8 mouse cellular contexts compared by ENCODE assay signal in genomic region chr2:32601417-32602065, GRCm38 (mm10). TPM values are rescaled to one million over a fixed set of nuclear protein-coding genes. Genes with fewer than 3 reads are reported as not detected.
DNase-seq lines count a peak whose midpoint lies in the region; ATAC-seq and TF ChIP-seq lines count a peak whose summit lies in the region.

No protein-coding gene starts in this region.

- H3K27ac ChIP-seq in heart, embryonic 10.5 days: peak overlapping the region; percentile 71
- H3K27ac ChIP-seq in kidney, postnatal 0 days: 0 out of 2 replicates have a peak overlapping the region, but pooled peaks have one; percentile 27

- peak; percentile 28; the same call in 1 of the 2 replicates for ATAC-seq in common myeloid progenitor, adult 5-6 weeks (replicated peaks; ENCODE audit: low read depth, poor library complexity, severe bottlenecking)
- no peak for ATAC-seq in kidney, postnatal 0 days (replicated peaks; ENCODE audit: low FRiP score, low read depth)

- peaks cover 26% of the 10 kb centered on the region for H3K4me1 ChIP-seq in heart, embryonic 10.5 days
- peaks cover 46% of the 10 kb centered on the region for H3K4me1 ChIP-seq in E14TG2a.4 (replicated peaks; ENCODE audit: low read depth, low read length)
- peaks cover 7% of the 10 kb centered on the region for H3K4me1 ChIP-seq in kidney, postnatal 0 days (replicated peaks; ENCODE audit: insufficient read depth, low read length)

- no peak overlapping the region for H3K4me2 ChIP-seq in kidney, postnatal 0 days (ENCODE audit: low read length)

- peaks cover 25% of the 10 kb centered on the region for H3K36me3 ChIP-seq in heart, embryonic 10.5 days
- peaks cover 16% of the 10 kb centered on the region for H3K36me3 ChIP-seq in E14TG2a.4 (ENCODE audit: insufficient read depth, low read length)
- no peaks in the 10 kb centered on the region for H3K36me3 ChIP-seq in kidney, postnatal 0 days (ENCODE audit: insufficient read depth, low read length)

- no peak overlapping the region for H3K4me3 ChIP-seq in heart, embryonic 10.5 days
- no peak overlapping the region for H3K4me3 ChIP-seq in E14TG2a.4 (replicated peaks; ENCODE audit: low read length)
- no peak overlapping the region for H3K4me3 ChIP-seq in kidney, postnatal 0 days (replicated peaks; ENCODE audit: low read depth, low read length)

- no peaks in the 10 kb centered on the region for H3K9me3 ChIP-seq in heart, embryonic 10.5 days
- no peaks in the 10 kb centered on the region for H3K9me3 ChIP-seq in E14TG2a.4 (ENCODE audit: low read length)
- H3K9me3 ChIP-seq in kidney, postnatal 0 days (replicated peaks; ENCODE audit: low read length): no peaks in the 10 kb centered on the region

- DNase-seq in heart, embryonic 10.5 days (ENCODE audit: low spot score): no peak
- DNase-seq in heart, adult 8-10 months (ENCODE audit: low spot score): no peak
- DNase-seq in kidney, postnatal 0 days (ENCODE audit: low spot score): no peak
- DNase-seq in lung, postnatal 36 days: peak; percentile 74
- peak; percentile 58 for DNase-seq in thymus, postnatal 4 days
- no peak for DNase-seq in right cerebral cortex, postnatal 14 days

- WGBS in heart, embryonic 10.5 days: 38% methylated on average over 8 of the region's 8 CpGs
- 48% methylated on average over 8 of the region's 8 CpGs for WGBS in kidney, postnatal 0 days

- H3K9ac ChIP-seq in kidney, postnatal 0 days (ENCODE audit: low read depth, low read length): no peak overlapping the region

- H3K27me3 ChIP-seq in heart, embryonic 10.5 days (ENCODE audit: insufficient read depth, poor library complexity, severe bottlenecking): no peaks in the 10 kb centered on the region
- no peaks in the 10 kb centered on the region for H3K27me3 ChIP-seq in E14TG2a.4 (ENCODE audit: insufficient read depth, low read length)
- no peaks in the 10 kb centered on the region for H3K27me3 ChIP-seq in kidney, postnatal 0 days (ENCODE audit: insufficient read depth, low read length)

- TF ChIP-seq CTCF in E14TG2a.4 (conservative IDR thresholded peaks at IDR 0.05; ENCODE audit: low read length): peak; percentile 10; the same call in 1 of the 2 replicates
- TF ChIP-seq CTCF in kidney, postnatal 0 days (IDR thresholded peaks at IDR 0.05; ENCODE audit: low read depth): peak; percentile 56

RNA-seq across cellular contexts. Expression of gene St6galnac6, which starts 2.0 kb away (rescaled TPM):
- polyA plus RNA-seq in heart, embryonic 10.5 days (2016; fragmentation: Nextera tagmentation; extraction: Ambion mirVana): 25.1 and 28.4 TPM in 2 replicates
- total RNA-seq in heart, adult 8-10 months (2022): 100 to 1,000 TPM; 102 to 131 (median 114) TPM
- total RNA-seq in common myeloid progenitor, adult 5-6 weeks (2017): 12.7 and 22.9 TPM in 2 replicates
- 13.7 and 15.3 TPM in 2 replicates for polyA plus RNA-seq in kidney, postnatal 0 days (2015; fragmentation: Nextera tagmentation; extraction: Ambion mirVana)

RNA-seq across cellular contexts. Expression of gene St6galnac4, which starts 14.6 kb away (rescaled TPM):
- 39.8 and 49.0 TPM in 2 replicates for polyA plus RNA-seq in heart, embryonic 10.5 days (2016; fragmentation: Nextera tagmentation; extraction: Ambion mirVana)
- total RNA-seq in heart, adult 8-10 months (2022): 10 to 100 TPM; 15.6 to 23.2 (median 20.7) TPM
- total RNA-seq in common myeloid progenitor, adult 5-6 weeks (2017): 25.7 and 28.8 TPM in 2 replicates
- 15.8 and 18.1 TPM in 2 replicates for polyA plus RNA-seq in kidney, postnatal 0 days (2015; fragmentation: Nextera tagmentation; extraction: Ambion mirVana)

RNA-seq across cellular contexts. Expression of gene Ak1, which starts 20.0 kb away (rescaled TPM):
- polyA plus RNA-seq in heart, embryonic 10.5 days (2016; fragmentation: Nextera tagmentation; extraction: Ambion mirVana): 179 and 305 TPM in 2 replicates
- 100 to 1,000 TPM; 656 to 809 (median 697) TPM for total RNA-seq in heart, adult 8-10 months (2022)
- total RNA-seq in common myeloid progenitor, adult 5-6 weeks (2017): 3.5 TPM in 2 replicates
- polyA plus RNA-seq in kidney, postnatal 0 days (2015; fragmentation: Nextera tagmentation; extraction: Ambion mirVana): 38.7 and 41.6 TPM in 2 replicates

RNA-seq across cellular contexts. Expression of gene 9430097D07Rik, which starts 26.1 kb away (rescaled TPM):
- polyA plus RNA-seq in heart, embryonic 10.5 days (2016; fragmentation: Nextera tagmentation; extraction: Ambion mirVana): 0.09 and 0.15 TPM in 2 replicates
- not detected for total RNA-seq in heart, adult 8-10 months (2022)
- total RNA-seq in common myeloid progenitor, adult 5-6 weeks (2017): not detected in 2 replicates
- polyA plus RNA-seq in kidney, postnatal 0 days (2015; fragmentation: Nextera tagmentation; extraction: Ambion mirVana): 0.08 TPM in 1 of 2 replicates, not detected in the other

RNA-seq across cellular contexts. Expression of gene Pip5kl1, which starts 26.9 kb away (rescaled TPM):
- polyA plus RNA-seq in heart, embryonic 10.5 days (2016; fragmentation: Nextera tagmentation; extraction: Ambion mirVana): 0.43 and 1.1 TPM in 2 replicates
- under 1 TPM in 1 of 4 experiments, not detected in 3; 0.34 TPM for total RNA-seq in heart, adult 8-10 months (2022)
- not detected in 2 replicates for total RNA-seq in common myeloid progenitor, adult 5-6 weeks (2017)
- 0.42 and 0.61 TPM in 2 replicates for polyA plus RNA-seq in kidney, postnatal 0 days (2015; fragmentation: Nextera tagmentation; extraction: Ambion mirVana)

Comparison
In these comparisons a context has a peak if more than half of its experiments do, and no peak if none do; other contexts are left out.
1. DNase-seq: peak in lung, postnatal 36 days (single experiment) and thymus, postnatal 4 days (single experiment); none in heart, embryonic 10.5 days (single experiment), heart, adult 8-10 months (single experiment), kidney, postnatal 0 days (single experiment) and right cerebral cortex, postnatal 14 days (single experiment).
2. RNA of gene Ak1, which starts 20.0 kb away (total RNA-seq): 656 to 809 TPM in heart, adult 8-10 months; 3.5 TPM in common myeloid progenitor, adult 5-6 weeks; every median in the first group is over 100 times any median in the second.